Mouse (Mus musculus) gastrocnemius, postnatal 14 days (tissue): ENCODE measurements around the gene Trip12. TPM values are rescaled to one million over a fixed set of nuclear protein-coding genes. Genes with fewer than 3 reads are reported as not detected.
A peak's percentile ranks its signal among the peaks of the same experiment; 100 is the strongest.

Experiments
- DNase-seq: peaks from one replicate; pipeline ENCODE4 v3.0.0; 2021; ENCODE audit warnings: mixed read lengths
- intact Hi-C: fragments of 180-260 bp; cut with DNase I; formaldehyde crosslinking; loops from one replicate; pipeline ENCODE4 v1.15.1; 2025; ENCODE audit warnings: low total_unique reads
- microRNA-seq, 2 experiments: library from miRNA; unstranded; fragments of <30 nt; microRNA quantifications; one replicate each; pipeline ENCODE4 v1.2.0; 2021
- total RNA-seq, 2 experiments: library from RNA; stranded (reverse); gene quantifications; 2 replicates each; pipeline ENCODE4 v1.2.3; 2021

The Trip12 gene
- total RNA-seq, 2 experiments from 2014 or later = 171 to 173 TPM

GRCm38 (mm10) chr1:84695517-84696411 is 144.6 kb downstream of the Trip12 start, which contains the start of gene Dner:
Gene Dner, minus strand, starts transcription at chr1:84696221.
- intact Hi-C loops = no loop called here
- peak; percentile 84 for DNase-seq

DNA sequence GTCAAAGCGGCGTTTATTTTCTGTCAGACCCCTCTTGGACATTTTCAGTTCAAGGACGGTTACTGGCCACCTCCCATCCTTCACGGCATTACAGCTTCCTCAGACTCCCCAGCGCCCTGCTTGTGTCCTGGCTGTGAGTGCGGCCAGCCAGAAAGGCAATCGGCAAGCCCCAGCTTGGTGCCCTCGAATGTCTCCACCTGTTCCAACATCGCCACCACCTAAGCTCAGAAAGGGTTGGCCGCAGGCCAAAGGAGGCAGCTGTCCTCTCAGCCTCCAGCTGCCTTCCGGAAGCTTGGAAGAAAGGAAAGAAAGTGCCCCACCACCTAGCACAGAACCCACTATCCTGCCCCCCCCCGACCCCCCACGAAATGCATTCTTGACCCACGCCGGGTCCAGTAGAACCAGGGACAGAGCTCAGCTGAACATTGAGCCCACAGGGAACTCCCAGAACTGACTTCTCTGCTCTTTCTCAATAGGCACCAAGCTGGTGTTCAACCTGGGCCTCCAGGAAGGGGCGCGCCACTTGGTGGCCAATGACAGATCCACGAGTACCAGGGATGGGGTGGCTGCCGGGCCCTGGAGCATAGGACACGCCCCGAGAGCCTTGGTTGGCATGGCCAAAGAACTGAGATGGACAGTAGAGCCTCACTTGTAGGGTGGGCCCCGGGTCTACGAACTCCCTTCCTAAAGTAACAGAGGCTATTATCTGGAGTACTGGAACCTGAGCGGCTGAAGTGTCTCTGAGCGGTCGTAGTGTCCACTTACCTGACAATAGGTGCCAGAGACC is 145.4 kb downstream of the Trip12 start:
- intact Hi-C loops = no loop called here
- DNase-seq = peak; percentile 7

GRCm38 (mm10) chr1:84677910-84678309 is 162.4 kb downstream of the Trip12 start:
- intact Hi-C loops = no loop called here
- DNase-seq = no peak

Small RNA genes lying within 50 kb of the gene (microRNA-seq; reads per million reads assigned to microRNA genes)
- gene Mir5126 = 0.64 to 1.5 reads per million in 2 experiments

Other genes starting within 250 kb of the Trip12 start
- under 1 TPM; 0.47 to 0.90 TPM for gene Dner, start 144.3 kb downstream of the Trip12 start, total RNA-seq
- gene Fbxo36, start 675 bp downstream of the Trip12 start, total RNA-seq = 1 to 10 TPM; 1.5 to 1.8 TPM
- under 1 TPM; 0.27 to 0.38 TPM for gene Slc16a14, start 94.6 kb upstream of the Trip12 start, total RNA-seq